In the genomic region with DNA sequence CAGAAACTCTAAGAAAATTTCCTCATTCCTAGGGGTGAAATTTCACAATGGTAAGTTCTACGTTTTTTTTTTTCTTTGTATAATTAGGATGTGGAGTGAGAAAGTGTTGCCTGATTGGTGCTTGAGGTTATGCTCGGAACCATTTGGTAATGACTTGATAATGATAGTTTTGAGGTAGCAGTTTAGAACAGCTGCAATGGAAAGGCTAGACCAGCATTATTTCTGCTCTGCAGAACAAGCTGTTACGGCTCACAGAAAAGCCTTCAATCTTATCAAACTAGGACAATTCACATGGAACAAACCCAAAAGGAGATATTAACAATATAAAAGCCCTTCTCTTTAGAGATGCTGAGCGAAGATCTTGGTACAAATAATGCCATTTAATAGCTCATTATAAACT, we compare ENCODE assay signal across 17 mouse cellular contexts.
"Had no signal": no experiment of that assay in that cellular context is flagged by ENCODE, and none has a peak within 500 bp of the region (broad histone marks: within the 10 kb centered on the region; RNA-seq: fewer than 3 reads in every experiment).

No protein-coding gene starts in this region.

- H3K36me3 ChIP-seq: kidney, embryonic 15.5 days; liver, embryonic 13.5 days; midbrain, embryonic 12.5 days; midbrain, embryonic 15.5 days; neural tube, embryonic 13.5 days had no signal

- DNase-seq: kidney, postnatal 10 days; kidney, postnatal 36 days; layer of hippocampus, postnatal 36 days; liver, embryonic 13.5 days; lung, adult 2 months; lung, postnatal 10 days; retina, postnatal 1 day; right cerebral cortex, postnatal 25 days; spleen, adult 18-20 months; thymus, adult 18-20 months; thymus, postnatal 36 days had no signal

- H3K9ac ChIP-seq: kidney, embryonic 15.5 days; liver, embryonic 13.5 days; midbrain, embryonic 12.5 days; midbrain, embryonic 15.5 days; neural tube, embryonic 13.5 days had no signal

- H3K27ac ChIP-seq: kidney, embryonic 15.5 days; left cerebral cortex, adult 2 months; liver, embryonic 13.5 days; macrophage; midbrain, embryonic 12.5 days; midbrain, embryonic 15.5 days; neural tube, embryonic 13.5 days had no signal

- H3K4me1 ChIP-seq: kidney, embryonic 15.5 days; liver, embryonic 13.5 days; midbrain, embryonic 12.5 days; midbrain, embryonic 15.5 days; neural tube, embryonic 13.5 days had no signal

- H3K27me3 ChIP-seq: kidney, embryonic 15.5 days; liver, embryonic 13.5 days; midbrain, embryonic 12.5 days; midbrain, embryonic 15.5 days; neural tube, embryonic 13.5 days had no signal

- H3K9me3 ChIP-seq: kidney, embryonic 15.5 days; liver, embryonic 13.5 days; midbrain, embryonic 12.5 days; midbrain, embryonic 15.5 days; neural tube, embryonic 13.5 days had no signal

- ATAC-seq: midbrain, embryonic 15.5 days had no signal

- H3K4me3 ChIP-seq: kidney, embryonic 15.5 days; left cerebral cortex, adult 2 months; liver, embryonic 13.5 days; midbrain, embryonic 12.5 days; midbrain, embryonic 15.5 days; neural tube, embryonic 13.5 days had no signal

- H3K4me2 ChIP-seq: kidney, embryonic 15.5 days; liver, embryonic 13.5 days; midbrain, embryonic 12.5 days; midbrain, embryonic 15.5 days; neural tube, embryonic 13.5 days had no signal
